Mouse (Mus musculus) C2C12 (cell line): ENCODE measurements around the gene Lrrc75a.

Experiments
- CTCF ChIP-seq: IDR thresholded peaks from one replicate; pipeline ENCODE4 v1.5.1; 2011; ENCODE audit not compliant: control insufficient read depth, insufficient read depth, insufficient read length
- MAX ChIP-seq: IDR thresholded peaks from one replicate; pipeline ENCODE4 v1.6.1; 2011; ENCODE audit warnings: mild to moderate bottlenecking, control low read depth
- MYOG ChIP-seq: IDR thresholded peaks from one replicate; pipeline ENCODE4 v1.6.1; 2011; ENCODE audit not compliant: control insufficient read depth, insufficient read length; ENCODE audit errors: extremely low read depth

- TF ChIP-seq MYOG (no peak), CTCF (no peak), MAX (no peak)
Observed at GRCm38 (mm10) chr11:62574703-62575085, 73.6 kb downstream of the Lrrc75a start.
